Mouse (Mus musculus) adrenal gland, adult 2 months (tissue): ENCODE measurements around the gene Clstn1. TPM values are rescaled to one million over a fixed set of nuclear protein-coding genes. Genes with fewer than 3 reads are reported as not detected.

Experiments
- DNase-seq: peaks from one replicate; pipeline ENCODE4 v3.0.0; 2021
- polyA plus RNA-seq: library from polyadenylated mRNA; depleted of rRNA; stranded (reverse); fragments of >200 nt; gene quantifications from 2 replicates; pipeline ENCODE4 v1.2.3, GENCODE M21; 2012
- total RNA-seq, 2 experiments: library from RNA; stranded (reverse); gene quantifications; 2 replicates each; pipeline ENCODE4 v1.2.3; 2021

The Clstn1 gene
- total and polyA plus RNA-seq, 3 experiments, result 48.8 to 110 (median 98.4) TPM

GRCm38 (mm10) chr4:149632670-149633307, 46.5 kb downstream of the Clstn1 start:
- DNase-seq, result peak; percentile 82

- no peak for DNase-seq
These were observed 47.9 kb downstream of the Clstn1 start for GRCm38 (mm10) chr4:149634157-149634556.

- no peak for DNase-seq
These were observed 48.7 kb downstream of the Clstn1 start for GRCm38 (mm10) chr4:149634966-149635365.

- DNase-seq, result no peak
These were observed 49.7 kb downstream of the Clstn1 start for GRCm38 (mm10) chr4:149635915-149636415.

GRCm38 (mm10) chr4:149637942-149638341, 51.7 kb downstream of the Clstn1 start:
- DNase-seq, result no peak

GRCm38 (mm10) chr4:149640831-149641230, 54.6 kb downstream of the Clstn1 start:
- no peak for DNase-seq

GRCm38 (mm10) chr4:149641400-149641799, 55.1 kb downstream of the Clstn1 start:
- no peak for DNase-seq

- no peak for DNase-seq
These were observed 55.7 kb downstream of the Clstn1 start for GRCm38 (mm10) chr4:149641956-149642355.

GRCm38 (mm10) chr4:149645761-149646160, 59.5 kb downstream of the Clstn1 start:
- no peak for DNase-seq

- DNase-seq, result no peak
These were observed 62.0 kb downstream of the Clstn1 start for GRCm38 (mm10) chr4:149648031-149648805.

GRCm38 (mm10) chr4:149650493-149651193, 64.4 kb downstream of the Clstn1 start:
- DNase-seq, result peak; percentile 78

- DNase-seq, result peak; percentile 18
These were observed 68.0 kb downstream of the Clstn1 start for GRCm38 (mm10) chr4:149654232-149654631.

- no peak for DNase-seq
These were observed 71.7 kb downstream of the Clstn1 start for GRCm38 (mm10) chr4:149657858-149658416.

GRCm38 (mm10) chr4:149659495-149660116, 73.3 kb downstream of the Clstn1 start:
- DNase-seq, result no peak

- DNase-seq, result no peak
These were observed 74.3 kb downstream of the Clstn1 start for GRCm38 (mm10) chr4:149660598-149660997.

GRCm38 (mm10) chr4:149661967-149662589, 75.8 kb downstream of the Clstn1 start:
- no peak for DNase-seq

GRCm38 (mm10) chr4:149663849-149664503, 77.7 kb downstream of the Clstn1 start:
- DNase-seq, result no peak

- no peak for DNase-seq
These were observed 78.9 kb downstream of the Clstn1 start for GRCm38 (mm10) chr4:149665016-149665691.

GRCm38 (mm10) chr4:149665692-149666090, 79.4 kb downstream of the Clstn1 start:
- DNase-seq, result no peak

GRCm38 (mm10) chr4:149671175-149671574, 84.9 kb downstream of the Clstn1 start:
- no peak for DNase-seq
